Mouse (Mus musculus) lung, postnatal 0 days (tissue): ENCODE measurements at regions not wholly inside any gene's neighbourhood (a gene's known extent, or its start where the extent isn't known, plus 50 kb on each side); places are given as distances from the start of the nearest gene placed in this dataset.

ENCODE experiments used
- CTCF ChIP-seq: IDR thresholded peaks from 2 replicates; pipeline ENCODE4 v1.5.1; 2016; ENCODE audit warnings: antibody characterized with exemption, mild to moderate bottlenecking
- EP300 ChIP-seq: IDR thresholded peaks from 2 replicates; pipeline ENCODE4 v1.6.1; 2016; ENCODE audit warnings: antibody characterized with exemption, mild to moderate bottlenecking, control low read depth

- TF ChIP-seq EP300 = no peak
- TF ChIP-seq CTCF = no peak
These were observed 387.9 kb upstream of the Cdh11 start for GRCm38 (mm10) chr8:103173313-103173712.
